Mouse (Mus musculus) cerebellum, adult 2 months (tissue): ENCODE measurements around the gene Hdhd5.

Experiments
- CTCF ChIP-seq: fragments of 200-500 bp; IDR thresholded peaks from 2 replicates; pipeline ENCODE4 v1.5.1; 2011; ENCODE audit warnings: low read depth, mild to moderate bottlenecking, control low read depth, low read length, moderate library complexity, borderline replicate concordance; ENCODE audit not compliant: insufficient read depth
- POLR2A ChIP-seq: fragments of 200-500 bp; IDR thresholded peaks from 2 replicates; pipeline ENCODE4 v1.6.1; 2011; ENCODE audit warnings: low read length, control low read depth, borderline replicate concordance; ENCODE audit not compliant: insufficient read depth

DNA sequence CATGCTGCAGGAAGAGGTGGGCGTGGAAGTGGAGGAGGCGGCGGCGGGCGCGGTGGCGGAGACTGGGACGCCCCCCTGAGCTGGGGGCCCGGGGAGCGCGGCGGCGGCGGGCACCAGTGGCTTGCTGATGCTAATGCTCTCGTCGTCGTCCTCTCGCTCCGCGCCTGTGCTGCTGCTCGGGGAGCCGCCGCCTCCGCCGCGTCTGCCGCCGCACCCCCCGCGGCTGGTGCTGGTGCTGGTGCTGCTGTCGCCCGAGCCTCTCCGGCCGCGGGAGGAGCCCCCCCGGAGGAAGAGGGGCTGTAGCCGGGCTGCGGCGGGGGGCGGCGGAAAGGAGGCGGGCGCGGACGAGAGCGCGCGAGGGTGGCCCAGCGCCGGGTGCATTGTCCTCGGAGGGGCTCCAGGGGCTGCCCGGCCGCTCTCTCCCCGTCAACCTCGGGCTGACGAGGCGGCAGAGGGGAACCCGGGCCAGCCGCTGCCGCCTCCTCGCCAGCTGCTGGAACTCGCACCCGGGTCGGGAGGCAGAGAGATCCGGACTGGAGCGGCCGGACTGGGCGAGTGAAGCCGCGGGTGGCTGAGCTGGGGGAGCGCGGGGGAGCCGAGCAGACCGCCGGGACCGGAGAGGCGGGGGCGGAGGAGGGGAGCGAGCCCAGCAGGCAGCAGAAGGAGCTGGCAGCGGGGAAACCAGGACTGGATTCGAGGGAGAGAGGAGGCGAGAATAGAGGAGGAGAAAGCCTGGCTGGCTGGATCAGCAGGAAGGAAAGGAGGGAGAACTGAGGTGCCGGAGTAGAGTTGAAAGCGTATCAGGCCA, 37.5 kb downstream of the Hdhd5 start, which contains the start of gene Tmem121b:
- no peak for TF ChIP-seq CTCF
- 0 out of 2 replicates have a peak, but pooled peaks have one; percentile 27 for TF ChIP-seq POLR2A
